Comparison of ENCODE assay signal across 8 mouse cellular contexts in the genomic region with DNA sequence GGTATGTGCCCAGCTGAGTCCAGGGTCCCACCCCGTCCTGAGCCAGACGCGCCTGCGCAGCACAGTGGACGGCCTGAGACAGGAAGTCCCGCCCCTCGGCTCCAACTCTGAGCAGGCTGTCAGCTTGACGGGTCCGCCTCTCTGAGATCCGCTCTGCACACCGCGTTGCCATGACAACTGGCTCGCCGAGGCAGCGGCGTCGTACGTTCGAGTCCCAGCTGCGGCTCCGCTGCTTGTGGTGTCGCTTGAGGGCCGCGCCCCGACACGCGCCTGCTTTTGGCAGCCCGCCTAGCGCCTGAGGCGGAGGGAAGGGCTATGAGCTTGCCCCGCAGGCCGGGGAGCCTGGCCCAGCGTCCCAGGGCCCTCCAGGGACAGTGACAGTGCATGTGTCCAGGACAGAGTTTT. TPM values are rescaled to one million over a fixed set of nuclear protein-coding genes. Genes with fewer than 3 reads are reported as not detected.
DNase-seq lines count a peak whose midpoint lies in the region; ATAC-seq lines count a peak whose summit lies in the region.

No protein-coding gene starts in this region.

- no peaks in the 10 kb centered on the region for H3K36me3 ChIP-seq in hindbrain, embryonic 15.5 days

- 2% methylated on average over 33 of the region's 33 CpGs for WGBS in hindbrain, embryonic 15.5 days

- H3K9ac ChIP-seq in hindbrain, embryonic 15.5 days = 0 out of 2 replicates have a peak overlapping the region, but pooled peaks have one; percentile 35

- DNase-seq in T-cell, adult 2 months (ENCODE audit: low spot score) = peak; percentile 79
- peak; percentile 75 to 86 for DNase-seq in cerebellum, postnatal 25 days
- peak; percentile 76 for DNase-seq in gastrocnemius, adult 18-20 months (ENCODE audit: low spot score)
- DNase-seq in left cerebral cortex, postnatal 10 days (ENCODE audit: extremely low spot score in 1 of 2, low spot score in 2 of 2) = peak; percentile 87 to 95
- peak; percentile 72 to 76 for DNase-seq in right cerebral cortex, adult 2 months (ENCODE audit: low spot score in 2 of 2)
- DNase-seq in urinary bladder, adult 2 months (ENCODE audit: low spot score) = peak; percentile 36

- peak overlapping the region; percentile 40 for H3K4me3 ChIP-seq in hindbrain, embryonic 15.5 days

- intact Hi-C loops in left cerebral cortex, postnatal 10 days (cut with DNase I) = no loop called here

- ATAC-seq in hindbrain, embryonic 15.5 days (ENCODE audit: low FRiP score, low read depth) = peak; percentile 95
- peak; percentile 99 for ATAC-seq in megakaryocyte progenitor cell, adult 5-6 weeks (replicated peaks; ENCODE audit: poor library complexity)

- H3K4me2 ChIP-seq in hindbrain, embryonic 15.5 days = peak overlapping the region; percentile 67

- H3K9me3 ChIP-seq in hindbrain, embryonic 15.5 days = no peaks in the 10 kb centered on the region

- no peaks in the 10 kb centered on the region for H3K27me3 ChIP-seq in hindbrain, embryonic 15.5 days

- H3K4me1 ChIP-seq in hindbrain, embryonic 15.5 days (replicated peaks) = peaks cover 4% of the 10 kb centered on the region

- peak overlapping the region; percentile 73 for H3K27ac ChIP-seq in hindbrain, embryonic 15.5 days (replicated peaks)

RNA-seq across cellular contexts. Expression of a gene that starts 23.0 kb away (rescaled TPM):
- total RNA-seq in gastrocnemius, adult 18-20 months (2021) = under 1 TPM; 0.05 TPM
- polyA plus RNA-seq in hindbrain, embryonic 15.5 days (2015; fragmentation: Nextera tagmentation; extraction: Ambion mirVana) = 16.2 and 20.7 TPM in 2 replicates
- 10 to 100 TPM; 53.0 to 60.4 TPM for total RNA-seq in left cerebral cortex, postnatal 10 days (2021)
- not detected in 2 replicates for total RNA-seq in megakaryocyte progenitor cell, adult 5-6 weeks (2015)
- not detected in 2 replicates for total RNA-seq in megakaryocyte progenitor cell, adult 5-6 weeks (2017)
- 1.8 and 2.3 TPM in 2 replicates for polyA plus RNA-seq in urinary bladder, adult 2 months (2012; rRNA removed)

RNA-seq across cellular contexts. Expression of a gene that starts 33.4 kb away (rescaled TPM):
- total RNA-seq in gastrocnemius, adult 18-20 months (2021) = 1 to 10 TPM; 4.4 to 5.7 TPM
- polyA plus RNA-seq in hindbrain, embryonic 15.5 days (2015; fragmentation: Nextera tagmentation; extraction: Ambion mirVana) = 17.2 and 17.6 TPM in 2 replicates
- total RNA-seq in left cerebral cortex, postnatal 10 days (2021) = 10 to 100 TPM; 23.6 to 25.8 TPM
- total RNA-seq in megakaryocyte progenitor cell, adult 5-6 weeks (2015) = 3.1 and 6.4 TPM in 2 replicates
- 6.7 and 8.7 TPM in 2 replicates for total RNA-seq in megakaryocyte progenitor cell, adult 5-6 weeks (2017)
- 15.7 and 17.7 TPM in 2 replicates for polyA plus RNA-seq in urinary bladder, adult 2 months (2012; rRNA removed)

Comparison
In these comparisons a context has a peak if more than half of its experiments do, and no peak if none do; other contexts are left out.
1. Peak in every context shown above with its lines: DNase-seq, ATAC-seq, H3K4me3 ChIP-seq and H3K27ac ChIP-seq.
2. DNase-seq: peak in every context shown above with its lines; median percentile 91 in left cerebral cortex, postnatal 10 days; 80 in cerebellum, postnatal 25 days; 79 in T-cell, adult 2 months; 76 in gastrocnemius, adult 18-20 months; 74 in right cerebral cortex, adult 2 months; 36 in urinary bladder, adult 2 months.
3. RNA of a gene that starts 23.0 kb away (total RNA-seq): 53.0 to 60.4 TPM in left cerebral cortex, postnatal 10 days; 0.05 TPM in gastrocnemius, adult 18-20 months and not detected in megakaryocyte progenitor cell, adult 5-6 weeks; every median in the first group is over 10 times any median in the second.